Mouse (Mus musculus): ENCODE measurements around the gene Tbc1d9b.

DNA sequence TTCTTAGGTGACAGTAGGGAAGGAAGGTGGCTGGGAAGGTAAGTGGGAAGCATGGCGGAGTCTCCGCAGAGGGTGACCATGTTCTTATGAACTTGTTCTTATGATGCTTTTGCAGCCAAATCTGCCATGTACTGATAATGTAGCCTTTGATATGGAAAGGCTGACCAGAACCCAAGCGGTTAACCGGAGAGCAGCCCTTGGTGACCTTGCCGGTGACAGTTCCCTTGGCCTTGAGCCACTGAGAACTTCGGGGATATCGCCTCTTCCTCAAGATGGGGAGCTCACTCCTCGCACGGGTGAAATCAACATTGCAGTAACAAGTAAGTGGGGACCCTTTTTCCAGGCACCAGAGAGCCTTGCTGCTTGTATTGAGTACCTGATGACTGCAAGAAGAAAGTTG, 35.5 kb upstream of the Tbc1d9b start:
- TF ChIP-seq POLR2A (IDR thresholded peaks at IDR 0.05; ENCODE audit: low read depth, low read length): no peak
- no peak for TF ChIP-seq CTCF (IDR thresholded peaks at IDR 0.05; ENCODE audit: borderline replicate concordance, insufficient read depth, low read length)

Measured in embryonic fibroblast, embryonic 13.5 days (primary cell).